In genomic region chr14:75637641-75638040, GRCm38 (mm10) we compare ENCODE assay signal across 32 mouse cellular contexts. TPM values are rescaled to one million over a fixed set of nuclear protein-coding genes. Genes with fewer than 3 reads are reported as not detected.
A peak's percentile ranks its signal among the peaks of the same experiment; 100 is the strongest.
DNase-seq lines count a peak whose midpoint lies in the region; ATAC-seq and TF ChIP-seq lines count a peak whose summit lies in the region.
"Had no signal": no experiment of that assay in that cellular context is flagged by ENCODE, and none has a peak within 500 bp of the region (broad histone marks: within the 10 kb centered on the region; RNA-seq: fewer than 3 reads in every experiment).

No protein-coding gene starts in this region.

- H3K4me1 ChIP-seq in hindbrain, postnatal 0 days (ENCODE audit: insufficient read depth, low read length) = peaks cover 9% of the 10 kb centered on the region; the same call in 1 of the 2 replicates
- H3K4me1 ChIP-seq in hindbrain, embryonic 16.5 days (ENCODE audit: control insufficient read depth, insufficient read depth, low read depth, low read length) = peaks cover 3% of the 10 kb centered on the region
- H3K4me1 ChIP-seq: intestine, embryonic 15.5 days; liver, embryonic 12.5 days; midbrain, embryonic 15.5 days had no signal

- TF ChIP-seq CTCF in hindbrain, postnatal 0 days (IDR thresholded peaks at IDR 0.05; ENCODE audit: low read depth) = no peak

- H3K27me3 ChIP-seq in hindbrain, postnatal 0 days (ENCODE audit: insufficient read depth, low read length) = no peaks in the 10 kb centered on the region
- H3K27me3 ChIP-seq in hindbrain, embryonic 16.5 days (replicated peaks; ENCODE audit: control insufficient read depth, insufficient read depth, low read length) = no peaks in the 10 kb centered on the region
- H3K27me3 ChIP-seq: forebrain, embryonic 13.5 days; heart, embryonic 15.5 days; intestine, embryonic 15.5 days; liver, embryonic 12.5 days; midbrain, embryonic 15.5 days; neural tube, embryonic 13.5 days had no signal

- no peak overlapping the region for H3K4me2 ChIP-seq in hindbrain, postnatal 0 days (ENCODE audit: low read depth, low read length)
- no peak overlapping the region for H3K4me2 ChIP-seq in hindbrain, embryonic 16.5 days (ENCODE audit: low read length)
- H3K4me2 ChIP-seq: forebrain, embryonic 13.5 days; heart, embryonic 15.5 days; hindbrain, embryonic 14.5 days; intestine, embryonic 15.5 days; limb, embryonic 13.5 days; liver, embryonic 12.5 days; midbrain, embryonic 15.5 days; neural tube, embryonic 13.5 days had no signal

- DNase-seq in hindbrain, postnatal 0 days (ENCODE audit: low spot score) = peak; percentile 63
- peak; percentile 4 for DNase-seq in ovary, postnatal 36 days (ENCODE audit: low spot score)
- no peak for DNase-seq in ovary, postnatal 14 days (ENCODE audit: low spot score)
- DNase-seq in cerebellum, adult 9-11 months = peak; percentile 80
- DNase-seq in right cerebral cortex, adult 18-20 months = no peak
- DNase-seq in layer of hippocampus, postnatal 10 days (ENCODE audit: low spot score in 2 of 2) = no peak
- DNase-seq: gastrocnemius, adult 2 months; heart, postnatal 4 days; kidney, adult 8-10 months; kidney, postnatal 14 days; layer of hippocampus, postnatal 36 days; lung, adult 18-20 months; lung, postnatal 36 days; thymus, postnatal 14 days had no signal

- H3K27ac ChIP-seq in hindbrain, postnatal 0 days = no peak overlapping the region
- H3K27ac ChIP-seq in hindbrain, embryonic 16.5 days (ENCODE audit: low read depth, low read length) = no peak overlapping the region
- H3K27ac ChIP-seq: forebrain, embryonic 13.5 days; gastrocnemius, adult 2 months; heart, embryonic 15.5 days; hindbrain, embryonic 14.5 days; intestine, embryonic 15.5 days; layer of hippocampus, adult 2 months; limb, embryonic 13.5 days; liver, embryonic 12.5 days; midbrain, embryonic 15.5 days had no signal

- H3K36me3 ChIP-seq in hindbrain, postnatal 0 days (ENCODE audit: insufficient read depth, low read length) = no peaks in the 10 kb centered on the region
- H3K36me3 ChIP-seq in hindbrain, embryonic 16.5 days (ENCODE audit: control insufficient read depth, insufficient read depth, low read length) = no peaks in the 10 kb centered on the region
- H3K36me3 ChIP-seq: heart, embryonic 15.5 days; intestine, embryonic 15.5 days; limb, embryonic 13.5 days; liver, embryonic 12.5 days; midbrain, embryonic 15.5 days; neural tube, embryonic 13.5 days had no signal

- no peak overlapping the region for H3K4me3 ChIP-seq in hindbrain, postnatal 0 days (ENCODE audit: low read length)
- H3K4me3 ChIP-seq in hindbrain, embryonic 16.5 days (ENCODE audit: low read length) = no peak overlapping the region
- H3K4me3 ChIP-seq: forebrain, embryonic 13.5 days; gastrocnemius, adult 2 months; heart, embryonic 15.5 days; intestine, embryonic 15.5 days; layer of hippocampus, adult 2 months; limb, embryonic 13.5 days; liver, embryonic 12.5 days; midbrain, embryonic 15.5 days; myocyte; neural tube, embryonic 13.5 days had no signal

- ATAC-seq in hindbrain, postnatal 0 days = no peak
- ATAC-seq in hindbrain, embryonic 16.5 days = no peak
- ATAC-seq: forebrain, embryonic 13.5 days; intestine, embryonic 15.5 days; liver, embryonic 12.5 days; midbrain, embryonic 15.5 days had no signal

- no peak overlapping the region for H3K9ac ChIP-seq in hindbrain, postnatal 0 days (replicated peaks; ENCODE audit: low read length)
- H3K9ac ChIP-seq in hindbrain, embryonic 16.5 days (ENCODE audit: low read depth, low read length) = no peak overlapping the region
- H3K9ac ChIP-seq: forebrain, embryonic 13.5 days; heart, embryonic 15.5 days; hindbrain, embryonic 14.5 days; intestine, embryonic 15.5 days; limb, embryonic 13.5 days; liver, embryonic 12.5 days; midbrain, embryonic 15.5 days; neural tube, embryonic 13.5 days had no signal

- H3K9me3 ChIP-seq in hindbrain, postnatal 0 days (ENCODE audit: low read length) = no peaks in the 10 kb centered on the region
- no peaks in the 10 kb centered on the region for H3K9me3 ChIP-seq in hindbrain, embryonic 16.5 days (ENCODE audit: control insufficient read depth, low read length)
- H3K9me3 ChIP-seq: forebrain, embryonic 13.5 days; heart, embryonic 15.5 days; intestine, embryonic 15.5 days; limb, embryonic 13.5 days; liver, embryonic 12.5 days; midbrain, embryonic 15.5 days; neural tube, embryonic 13.5 days had no signal

- 47% methylated on average over 4 of the region's 4 CpGs for WGBS in hindbrain, postnatal 0 days
- WGBS in hindbrain, embryonic 16.5 days = 60% methylated on average over 4 of the region's 4 CpGs

RNA-seq across cellular contexts. Expression of gene Erich6b, which starts 4.4 kb away (rescaled TPM):
- total RNA-seq in hindbrain, postnatal 0 days (2014; rRNA removed) = not detected in 2 replicates
- not detected in 2 replicates for polyA plus RNA-seq in hindbrain, postnatal 0 days (2015; fragmentation: Nextera tagmentation; extraction: Ambion mirVana)
- polyA plus RNA-seq in hindbrain, embryonic 16.5 days (2015; fragmentation: Nextera tagmentation; extraction: Ambion mirVana) = not detected in 2 replicates
- total RNA-seq in layer of hippocampus, postnatal 10 days (2021) = not detected
- total RNA-seq: ES-E14; gastrocnemius, adult 2 months; heart, postnatal 4 days; layer of hippocampus, adult 2 months; layer of hippocampus, postnatal 36 days; left cerebral cortex, postnatal 10 days; megakaryocyte-erythroid progenitor cell, adult 5-6 weeks had no signal
- polyA plus RNA-seq: embryonic facial prominence, embryonic 14.5 days; forebrain, embryonic 13.5 days; frontal cortex, adult 2 months; gonadal fat pad, adult 2 months; heart, embryonic 15.5 days; hindbrain, embryonic 14.5 days; intestine, embryonic 15.5 days; limb, embryonic 13.5 days; liver, embryonic 12.5 days; midbrain, embryonic 15.5 days; myocyte; neural tube, embryonic 13.5 days; spleen, adult 2 months had no signal

RNA-seq across cellular contexts. Expression of gene Spert, which starts 44.7 kb away (rescaled TPM):
- not detected in 2 replicates for total RNA-seq in hindbrain, postnatal 0 days (2014; rRNA removed)
- not detected in 2 replicates for polyA plus RNA-seq in hindbrain, postnatal 0 days (2015; fragmentation: Nextera tagmentation; extraction: Ambion mirVana)
- polyA plus RNA-seq in hindbrain, embryonic 16.5 days (2015; fragmentation: Nextera tagmentation; extraction: Ambion mirVana) = not detected in 2 replicates
- not detected for total RNA-seq in layer of hippocampus, postnatal 10 days (2021)
- total RNA-seq: ES-E14; gastrocnemius, adult 2 months; heart, postnatal 4 days; layer of hippocampus, adult 2 months; layer of hippocampus, postnatal 36 days; left cerebral cortex, postnatal 10 days; megakaryocyte-erythroid progenitor cell, adult 5-6 weeks had no signal
- polyA plus RNA-seq: embryonic facial prominence, embryonic 14.5 days; forebrain, embryonic 13.5 days; frontal cortex, adult 2 months; heart, embryonic 15.5 days; hindbrain, embryonic 14.5 days; intestine, embryonic 15.5 days; limb, embryonic 13.5 days; liver, embryonic 12.5 days; midbrain, embryonic 15.5 days; myocyte; neural tube, embryonic 13.5 days had no signal

Comparison
In these comparisons a context has a peak if more than half of its experiments do, and no peak if none do; other contexts are left out.
1. DNase-seq: peak in hindbrain, postnatal 0 days (single experiment), ovary, postnatal 36 days (single experiment) and cerebellum, adult 9-11 months (single experiment); none in ovary, postnatal 14 days (single experiment), right cerebral cortex, adult 18-20 months (single experiment) and layer of hippocampus, postnatal 10 days (0 of 2).